8 mouse cellular contexts compared by ENCODE assay signal in genomic region chr16:29714612-29715127, GRCm38 (mm10).
DNase-seq lines count a peak whose midpoint lies in the region; ATAC-seq and TF ChIP-seq lines count a peak whose summit lies in the region.

No protein-coding gene starts in this region.

- H3K36me3 ChIP-seq in kidney, adult 2 months (ENCODE audit: control insufficient read depth, insufficient read depth, low read length) = no peaks in the 10 kb centered on the region
- H3K36me3 ChIP-seq in heart, postnatal 0 days (replicated peaks; ENCODE audit: control insufficient read depth, insufficient read depth, low read length) = no peaks in the 10 kb centered on the region

- WGBS in kidney, adult 2 months = 59% methylated on average over 10 of the region's 10 CpGs
- 38% methylated on average over 10 of the region's 10 CpGs for WGBS in heart, postnatal 0 days

- H3K4me3 ChIP-seq in kidney, adult 2 months (ENCODE audit: insufficient read depth, low read depth, low read length) = no peak overlapping the region
- H3K4me3 ChIP-seq in heart, postnatal 0 days (ENCODE audit: low read depth, low read length) = no peak overlapping the region

- ATAC-seq in heart, postnatal 0 days (ENCODE audit: insufficient read depth, low read depth) = peak; percentile 71

- no peak for TF ChIP-seq CTCF in kidney, adult 2 months (conservative IDR thresholded peaks at IDR 0.05; ENCODE audit: insufficient read depth, insufficient read length, low read depth, low read length)
- no peak for TF ChIP-seq CTCF in heart, postnatal 0 days (IDR thresholded peaks at IDR 0.05; ENCODE audit: low read depth)

- no peaks in the 10 kb centered on the region for H3K27me3 ChIP-seq in kidney, adult 2 months (replicated peaks; ENCODE audit: control insufficient read depth, insufficient read depth, low read length)
- no peaks in the 10 kb centered on the region for H3K27me3 ChIP-seq in heart, postnatal 0 days (ENCODE audit: control insufficient read depth, insufficient read depth, low read length)

- no peak overlapping the region for H3K27ac ChIP-seq in kidney, adult 2 months (ENCODE audit: insufficient read depth, low read depth, low read length)
- H3K27ac ChIP-seq in heart, postnatal 0 days (ENCODE audit: low read depth) = no peak overlapping the region

- no peaks in the 10 kb centered on the region for H3K4me1 ChIP-seq in kidney, adult 2 months (ENCODE audit: control insufficient read depth, insufficient read depth, low read length)
- H3K4me1 ChIP-seq in heart, postnatal 0 days (ENCODE audit: control insufficient read depth, insufficient read depth) = peaks cover 6% of the 10 kb centered on the region; the same call in 1 of the 2 replicates

- TF ChIP-seq POLR2A in kidney, adult 2 months (IDR thresholded peaks at IDR 0.05; ENCODE audit: low read depth, low read length) = no peak

- no peak for TF ChIP-seq EP300 in heart, postnatal 0 days (IDR thresholded peaks at IDR 0.05; ENCODE audit: low read depth)

- H3K9me3 ChIP-seq in heart, postnatal 0 days (replicated peaks; ENCODE audit: control insufficient read depth, low read length) = no peaks in the 10 kb centered on the region

- DNase-seq in kidney, postnatal 4 days = peak; percentile 41 to 49
- DNase-seq in kidney, adult 2 months = no peak
- DNase-seq in ZHBTc4 (ENCODE audit: low read depth, low spot score) = peak; percentile 26
- DNase-seq in cerebellum, postnatal 25 days = peak; percentile 81 to 86
- no peak for DNase-seq in heart, postnatal 0 days (ENCODE audit: low spot score)
- peak; percentile 50 for DNase-seq in skeletal muscle tissue, adult 2 months (ENCODE audit: low read depth, low spot score)
- DNase-seq in c-Kit-positive CD71-positive TER-119-positive erythroid progenitor cells, embryonic 14.5 days (ENCODE audit: low spot score) = no peak
- DNase-seq in right cerebral cortex, postnatal 25 days = no peak

- no peak overlapping the region for H3K4me2 ChIP-seq in heart, postnatal 0 days (ENCODE audit: low read depth, low read length)

- no peak overlapping the region for H3K9ac ChIP-seq in heart, postnatal 0 days (replicated peaks; ENCODE audit: low read depth, low read length)

Comparison
In these comparisons a context has a peak if more than half of its experiments do, and no peak if none do; other contexts are left out.
1. DNase-seq: peak in kidney, postnatal 4 days (2 of 2), ZHBTc4 (single experiment), cerebellum, postnatal 25 days (2 of 2) and skeletal muscle tissue, adult 2 months (single experiment); none in kidney, adult 2 months (single experiment), heart, postnatal 0 days (single experiment), c-Kit-positive CD71-positive TER-119-positive erythroid progenitor cells, embryonic 14.5 days (single experiment) and right cerebral cortex, postnatal 25 days (single experiment).